Mouse (Mus musculus) gastrocnemius, postnatal 36 days (tissue): ENCODE data around the gene Spr. TPM values are rescaled to one million over a fixed set of nuclear protein-coding genes. Genes with fewer than 3 reads are reported as not detected.
"Not testable (repeated sequence)": the region's sequence is repeated elsewhere in the genome, so short reads cannot be mapped to it uniquely, and the experiment has no call there.

Source experiments
- DNase-seq, 2 experiments: peaks; one replicate each; pipeline ENCODE4 v3.0.0; 2022
- intact Hi-C: fragments of 180-260 bp; cut with DNase I; formaldehyde crosslinking; loops from one replicate; pipeline ENCODE4 v1.15.1; 2025
- total RNA-seq, 2 experiments: library from RNA; stranded (reverse); gene quantifications; 2 replicates each; pipeline ENCODE4 v1.2.3; 2021

Gene Spr
- total RNA-seq, 2 experiments from 2014 or later = 45.2 to 45.4 TPM

DNA sequence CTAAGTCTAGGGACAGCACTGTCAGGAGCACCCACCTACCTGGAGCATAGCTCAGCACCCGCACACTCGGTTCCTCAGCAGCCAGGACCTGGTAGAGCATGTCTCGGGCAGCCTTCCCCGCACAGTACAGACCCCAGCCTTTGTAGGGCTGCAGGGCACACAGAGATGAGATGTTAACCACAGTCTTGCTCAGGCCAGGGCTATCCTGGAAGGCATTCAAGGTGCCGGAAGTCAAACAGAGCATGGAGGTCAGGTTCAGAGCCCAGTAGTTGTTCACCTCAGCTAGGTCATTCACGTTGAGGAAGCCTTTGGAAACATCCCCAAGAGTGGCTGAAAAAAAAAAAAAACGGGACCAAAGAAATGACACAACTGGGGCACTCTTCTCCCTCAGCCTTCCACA, 782 bp downstream of the Spr start:
- intact Hi-C loops, DNase-seq: not testable (repeated sequence)

DNA sequence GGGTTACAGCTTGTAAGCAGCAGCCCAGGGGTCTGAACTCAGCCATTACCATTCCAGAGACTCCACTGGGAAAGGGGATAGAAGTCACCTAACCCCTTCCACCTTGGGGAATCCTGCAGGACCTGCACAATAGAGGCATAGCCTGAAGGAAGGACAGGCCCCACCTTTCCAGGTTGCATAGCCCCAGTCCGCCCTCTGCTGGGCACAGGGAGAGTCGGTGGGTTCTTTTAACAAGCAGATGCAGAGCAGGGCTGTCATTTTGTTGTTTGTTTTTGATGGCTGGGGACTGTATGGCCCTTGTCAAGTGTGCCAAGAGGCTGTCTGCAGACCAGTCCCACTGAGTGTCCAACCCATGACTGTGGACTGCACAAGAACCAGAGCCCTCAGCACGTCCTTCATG, 4.8 kb downstream of the Spr start:
- DNase-seq = not testable (repeated sequence)

DNA sequence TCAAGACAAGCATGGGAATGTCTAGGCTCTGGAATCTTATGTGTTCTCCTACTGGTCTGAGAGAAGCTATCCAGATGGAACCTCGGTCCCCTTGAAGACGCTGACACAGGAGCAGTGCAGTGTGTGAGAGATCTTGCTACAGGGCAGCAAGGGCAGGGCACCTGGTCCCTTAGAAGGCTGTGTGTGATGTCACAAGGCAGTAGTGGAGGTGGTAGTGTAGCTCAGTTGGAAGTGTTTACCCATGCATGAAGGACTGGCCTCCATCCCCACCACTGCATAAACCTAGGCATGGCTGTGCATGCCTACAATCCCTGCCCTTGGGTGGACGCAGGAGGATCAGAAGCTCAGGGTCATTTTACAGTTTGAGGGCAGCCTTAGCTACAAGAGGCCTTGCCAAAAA, 5.3 kb downstream of the Spr start:
- intact Hi-C loops = loop anchor here (5.0 kb wide), 1 partner anchor 95 kb away; no protein-coding TSS in a partner anchor
- DNase-seq = not testable (repeated sequence)

More for the DNA sequence above, 4.8 kb downstream of the Spr start:
- intact Hi-C loops = loop anchor here (5.0 kb wide), 1 partner anchor 95 kb away; no protein-coding TSS in a partner anchor

DNA sequence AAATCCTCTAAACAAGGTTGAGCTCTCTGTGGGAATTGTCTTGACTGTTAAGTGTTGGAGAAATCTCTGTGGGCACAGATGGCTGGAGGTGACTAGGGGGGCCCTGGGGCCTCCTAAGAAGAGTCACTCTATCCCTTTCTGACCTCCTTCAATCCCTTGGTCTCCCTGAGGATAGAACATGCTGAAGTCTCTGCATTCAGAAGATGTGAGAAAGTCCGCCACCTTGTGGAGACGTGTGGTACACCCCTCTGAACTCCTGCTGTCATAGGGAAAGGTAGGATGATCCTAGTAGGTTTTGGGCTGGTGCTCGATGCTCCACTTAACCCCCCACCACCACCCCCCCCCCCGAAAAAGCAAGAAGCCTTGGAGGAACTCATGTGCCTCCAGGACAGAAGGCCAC, 5.9 kb downstream of the Spr start:
- DNase-seq = peak; percentile 44 to 61
- intact Hi-C loops = loop anchor here (5.0 kb wide), 1 partner anchor 94 kb away; no protein-coding TSS in a partner anchor

DNA sequence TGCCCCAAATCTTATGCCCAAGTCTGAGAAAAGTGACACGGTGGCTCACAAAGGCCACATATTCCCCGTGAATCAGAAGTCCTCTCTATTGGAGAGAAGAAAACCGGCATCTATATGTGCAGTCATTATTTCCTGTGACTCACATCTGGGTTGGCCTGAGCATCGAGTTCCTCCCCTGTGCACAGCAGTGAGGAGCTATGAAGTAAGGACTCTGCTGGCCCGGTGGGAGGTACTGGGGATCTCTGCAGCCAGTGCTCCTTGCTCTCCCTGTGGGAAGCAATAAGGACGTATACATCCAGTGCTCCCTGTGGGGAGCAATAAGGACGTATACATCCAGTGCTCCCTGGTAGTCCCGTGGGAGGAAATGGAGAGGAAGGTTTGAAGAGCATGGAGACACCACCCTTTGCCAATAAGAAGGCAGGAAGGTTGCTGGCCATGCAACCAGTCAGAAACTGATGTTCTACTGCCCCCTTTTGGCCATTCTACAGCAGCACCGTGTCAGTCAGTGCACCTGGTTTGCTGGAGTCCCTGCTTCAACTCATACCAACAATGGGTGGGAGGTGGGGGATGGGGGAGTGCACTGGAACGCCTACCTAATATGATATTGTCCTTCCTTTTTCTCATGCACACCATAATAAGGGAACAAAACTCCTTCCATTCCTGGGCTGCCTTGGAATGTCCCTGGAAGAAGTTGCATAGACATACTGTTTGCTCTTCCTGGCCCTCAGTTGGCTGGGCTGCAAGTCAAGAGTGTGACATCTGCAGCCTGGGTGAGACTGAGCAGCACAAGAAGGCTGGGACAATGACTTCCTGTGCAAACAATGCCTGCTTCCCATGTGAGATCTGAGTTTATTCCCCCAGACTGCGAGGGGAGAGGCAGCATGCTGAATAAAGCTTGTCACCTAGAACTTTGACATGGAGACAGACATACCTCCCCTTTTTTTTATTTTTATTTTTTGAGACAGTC, 19.7 kb downstream of the Spr start:
- intact Hi-C loops = loop anchor here (10.0 kb wide), 2 partner anchors 83 to 203 kb away; no protein-coding TSS in a partner anchor
- peak; percentile 20 to 32 for DNase-seq

DNA sequence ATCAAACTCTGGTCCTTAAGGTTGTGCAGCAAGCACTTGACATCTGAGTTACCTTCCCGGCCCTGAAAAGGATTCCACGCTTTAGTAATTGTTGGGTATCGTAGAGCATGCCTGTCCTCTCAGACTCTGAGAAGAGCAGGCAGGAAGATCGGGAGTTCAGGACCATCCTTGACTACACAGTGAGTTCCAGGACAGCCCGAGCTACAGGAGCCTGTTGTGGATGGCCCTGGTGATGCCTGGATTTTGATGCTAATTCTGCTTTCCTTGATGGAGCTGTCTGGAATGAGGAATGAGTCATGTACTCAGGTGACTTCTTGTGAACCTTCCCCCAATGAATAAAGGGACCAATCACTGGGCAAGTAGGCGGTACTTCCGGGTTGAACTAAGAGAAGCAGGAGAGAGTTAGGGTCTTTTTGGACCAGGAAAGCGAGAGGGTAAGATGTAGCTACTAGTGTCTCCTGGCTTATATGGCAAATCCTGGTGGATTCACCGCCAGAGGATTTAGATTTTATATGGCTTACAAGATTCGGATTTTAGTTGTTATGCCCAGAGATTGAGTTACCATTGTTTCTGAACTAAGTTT, 32.4 kb downstream of the Spr start:
- intact Hi-C loops = no loop called here

DNA sequence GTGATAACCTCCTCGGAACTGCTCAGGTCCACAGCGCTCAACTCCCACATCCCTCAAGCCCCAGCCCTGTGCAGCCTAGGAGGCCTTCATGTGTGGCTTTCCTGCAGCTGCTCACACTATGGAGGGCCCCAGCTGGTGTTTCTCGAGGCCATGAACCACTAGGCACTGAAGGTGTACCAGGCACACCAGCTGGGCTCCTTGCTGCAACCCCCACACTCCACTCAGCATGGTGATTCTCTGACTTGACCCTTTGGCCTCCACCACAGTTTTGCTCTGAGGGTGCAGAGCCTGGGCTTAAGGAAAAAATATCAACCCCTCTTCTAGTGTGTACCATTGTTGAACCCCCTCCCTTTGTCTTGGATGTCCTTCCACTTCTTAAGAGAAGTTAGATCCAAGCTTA, 34.2 kb downstream of the Spr start:
- intact Hi-C loops = no loop called here
- DNase-seq = no peak

More for the DNA sequence above, 32.4 kb downstream of the Spr start:
- DNase-seq = no peak

DNA sequence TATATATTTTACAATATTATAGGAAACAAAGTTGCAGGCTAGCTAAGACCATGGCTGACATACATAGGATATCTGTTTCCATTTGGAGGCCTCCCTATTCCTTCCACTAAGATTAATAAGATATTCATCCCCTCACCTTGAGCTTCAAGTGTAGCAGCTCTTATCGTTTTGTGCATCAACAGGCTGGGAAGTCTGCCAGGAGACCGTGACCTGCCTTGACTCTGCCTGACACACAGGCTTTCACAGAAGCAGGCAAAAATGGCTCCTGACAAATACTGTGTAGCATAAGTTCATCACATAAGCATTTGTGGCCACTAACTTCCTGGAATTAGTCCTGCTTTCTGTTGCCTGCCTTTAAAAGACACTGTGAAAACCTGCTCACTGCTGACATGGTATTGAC, 41.1 kb downstream of the Spr start:
- intact Hi-C loops = no loop called here
- no peak for DNase-seq

DNA sequence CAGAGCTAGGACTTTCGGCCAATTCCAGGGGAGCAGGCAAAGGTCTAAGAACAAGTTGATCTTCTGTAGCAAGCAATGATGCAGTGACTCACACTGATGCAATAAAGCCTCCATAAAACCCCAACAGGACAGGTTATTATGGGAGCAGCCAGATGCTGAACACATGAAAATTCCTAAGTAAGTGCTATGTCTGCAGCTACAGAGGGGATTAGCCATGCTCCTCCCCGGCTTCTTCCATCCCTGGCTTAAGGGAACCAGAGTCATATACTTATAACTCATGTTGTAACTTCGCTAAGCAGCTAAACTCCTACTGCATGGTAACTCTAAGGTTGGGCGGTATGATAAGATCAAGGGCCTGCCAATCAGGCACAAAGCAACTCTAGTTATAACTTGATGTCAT, 50.1 kb downstream of the Spr start:
- intact Hi-C loops = no loop called here
- DNase-seq = no peak

DNA sequence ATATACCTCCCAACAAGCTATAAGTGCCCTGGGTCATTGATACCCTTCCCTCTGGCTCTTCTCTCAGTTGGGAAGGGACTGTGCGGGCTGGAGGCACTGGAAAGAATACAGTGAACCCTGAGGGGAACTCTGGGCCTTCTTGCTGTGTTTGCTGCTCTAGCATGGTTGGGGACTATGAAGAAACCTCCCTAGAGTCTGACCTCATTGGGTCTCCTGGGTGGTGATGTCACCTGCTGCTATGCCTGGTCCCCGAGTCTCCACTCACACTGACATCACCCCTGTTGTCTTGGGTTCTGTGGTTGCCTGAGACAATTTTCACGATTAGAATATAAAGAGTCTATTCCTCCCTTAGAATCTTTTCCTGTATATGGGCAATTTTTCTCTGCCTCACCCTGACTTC, 50.9 kb downstream of the Spr start:
- intact Hi-C loops = no loop called here
- peak in 1 of 2 experiments; percentile 19 for DNase-seq

Other genes starting within 250 kb of the Spr start
- 10 to 100 TPM; 12.9 to 13.0 TPM for gene Exoc6b, start 68.3 kb downstream of the Spr start, total RNA-seq
- gene Emx1, start 49.7 kb upstream of the Spr start, total RNA-seq = not detected
- gene Sfxn5, start 195.7 kb upstream of the Spr start, total RNA-seq = 1 to 10 TPM; 6.9 TPM
- 10 to 100 TPM; 20.2 to 26.7 TPM for gene Rab11fip5, start 236.9 kb upstream of the Spr start, total RNA-seq